Mouse (Mus musculus): ENCODE measurements around the gene Dpp8. TPM values are rescaled to one million over a fixed set of nuclear protein-coding genes. Genes with fewer than 3 reads are reported as not detected.

Dpp8 gene
- 39.8 and 74.5 TPM in 2 replicates for polyA plus RNA-seq (2012; rRNA removed; ENCODE audit: low replicate concordance)

GRCm38 (mm10) chr9:65032269-65033108 lies at the start of gene Dpp8:
Gene Dpp8 (plus strand): TSS chr9:65032414.

GRCm38 (mm10) chr9:65020991-65021886 lies 11.0 kb upstream of the Dpp8 start, which contains the start of gene Hacd3:
Gene Hacd3 (minus strand): TSS chr9:65021693.

GRCm38 (mm10) chr9:65100991-65101685 lies 68.9 kb downstream of the Dpp8 start, which contains the start of gene Igdcc4:
Gene Igdcc4 (plus strand): TSS chr9:65101486.

Other genes starting within 250 kb of the Dpp8 start
- 10.3 and 13.2 TPM in 2 replicates for gene Dennd4a, start 221.1 kb upstream of the Dpp8 start, polyA plus RNA-seq (2012; rRNA removed; ENCODE audit: low replicate concordance)
- 0.09 TPM in 1 of 2 replicates, not detected in the other for gene Slc24a1, start 80.8 kb upstream of the Dpp8 start, polyA plus RNA-seq (2012; rRNA removed; ENCODE audit: low replicate concordance)
- 9.8 and 17.1 TPM in 2 replicates for gene Ints14, start 71.5 kb upstream of the Dpp8 start, polyA plus RNA-seq (2012; rRNA removed; ENCODE audit: low replicate concordance)
- gene Hacd3, start 10.7 kb upstream of the Dpp8 start, polyA plus RNA-seq (2012; rRNA removed; ENCODE audit: low replicate concordance) = 29.3 and 31.6 TPM in 2 replicates
- gene Igdcc4, start 69.1 kb downstream of the Dpp8 start, polyA plus RNA-seq (2012; rRNA removed; ENCODE audit: low replicate concordance) = 9.8 and 12.4 TPM in 2 replicates
- 0.23 and 0.41 TPM in 2 replicates for gene Igdcc3, start 108.8 kb downstream of the Dpp8 start, polyA plus RNA-seq (2012; rRNA removed; ENCODE audit: low replicate concordance)
- 12.2 and 17.1 TPM in 2 replicates for gene Parp16, start 162.9 kb downstream of the Dpp8 start, polyA plus RNA-seq (2012; rRNA removed; ENCODE audit: low replicate concordance)
- 4.0 and 13.6 TPM in 2 replicates for gene Cilp, start 232.8 kb downstream of the Dpp8 start, polyA plus RNA-seq (2012; rRNA removed; ENCODE audit: low replicate concordance)

All from mammary gland, adult 2 months (tissue).